ENCODE assay signal across 20 mouse cellular contexts in genomic region chr4:41499619-41500018, GRCm38 (mm10). TPM values are rescaled to one million over a fixed set of nuclear protein-coding genes. Genes with fewer than 3 reads are reported as not detected.
DNase-seq lines count a peak whose midpoint lies in the region; ATAC-seq and TF ChIP-seq lines count a peak whose summit lies in the region.
"Had no signal": no experiment of that assay in that cellular context is flagged by ENCODE, and none has a peak within 500 bp of the region (broad histone marks: within the 10 kb centered on the region; RNA-seq: fewer than 3 reads in every experiment).

No protein-coding gene starts in this region.

- H3K9me3 ChIP-seq in embryonic facial prominence, embryonic 13.5 days: no peaks in the 10 kb centered on the region
- H3K9me3 ChIP-seq in embryonic facial prominence, embryonic 10.5 days: peaks cover 3% of the 10 kb centered on the region; the same call in 1 of the 2 replicates
- no peaks in the 10 kb centered on the region for H3K9me3 ChIP-seq in hindbrain, embryonic 12.5 days (replicated peaks)
- H3K9me3 ChIP-seq in hindbrain, embryonic 10.5 days: no peaks in the 10 kb centered on the region
- no peaks in the 10 kb centered on the region for H3K9me3 ChIP-seq in midbrain, embryonic 13.5 days
- H3K9me3 ChIP-seq in midbrain, embryonic 16.5 days (replicated peaks; ENCODE audit: control insufficient read depth, low read length, poor library complexity, severe bottlenecking): no peaks in the 10 kb centered on the region
- no peaks in the 10 kb centered on the region for H3K9me3 ChIP-seq in midbrain, postnatal 0 days (ENCODE audit: low read length)
- H3K9me3 ChIP-seq: embryonic facial prominence, embryonic 15.5 days; heart, embryonic 10.5 days; liver, embryonic 13.5 days; lung, embryonic 15.5 days had no signal

- no peak overlapping the region; the same call in 1 of the 2 replicates for H3K4me2 ChIP-seq in embryonic facial prominence, embryonic 13.5 days
- no peak overlapping the region for H3K4me2 ChIP-seq in hindbrain, embryonic 12.5 days (replicated peaks)
- H3K4me2 ChIP-seq in midbrain, embryonic 13.5 days (replicated peaks): 0 out of 2 replicates have a peak overlapping the region, but pooled peaks have one; percentile 59
- H3K4me2 ChIP-seq in midbrain, embryonic 16.5 days (ENCODE audit: low read length): no peak overlapping the region; the same call in 1 of the 2 replicates
- peak overlapping the region; percentile 48; the same call in 1 of the 2 replicates for H3K4me2 ChIP-seq in midbrain, postnatal 0 days (ENCODE audit: low read depth, low read length, poor library complexity, severe bottlenecking)

- peaks cover 40% of the 10 kb centered on the region for H3K4me1 ChIP-seq in embryonic facial prominence, embryonic 13.5 days
- H3K4me1 ChIP-seq in embryonic facial prominence, embryonic 10.5 days: peaks cover 41% of the 10 kb centered on the region
- peaks cover 40% of the 10 kb centered on the region for H3K4me1 ChIP-seq in hindbrain, embryonic 12.5 days
- H3K4me1 ChIP-seq in hindbrain, embryonic 10.5 days (replicated peaks): peaks cover 43% of the 10 kb centered on the region
- peaks cover 40% of the 10 kb centered on the region for H3K4me1 ChIP-seq in midbrain, embryonic 13.5 days (replicated peaks)
- peaks cover 13% of the 10 kb centered on the region; the same call in 1 of the 2 replicates for H3K4me1 ChIP-seq in midbrain, embryonic 16.5 days (ENCODE audit: control insufficient read depth, insufficient read depth, low read length)
- peaks cover 12% of the 10 kb centered on the region; the same call in 1 of the 2 replicates for H3K4me1 ChIP-seq in midbrain, postnatal 0 days (ENCODE audit: insufficient read depth, low read length)

- TF ChIP-seq CTCF in midbrain, postnatal 0 days (IDR thresholded peaks at IDR 0.05): no peak

- WGBS in embryonic facial prominence, embryonic 13.5 days: 62% methylated on average over 8 of the region's 8 CpGs
- WGBS in embryonic facial prominence, embryonic 10.5 days: 56% methylated on average over 8 of the region's 8 CpGs
- 58% methylated on average over 8 of the region's 8 CpGs for WGBS in hindbrain, embryonic 12.5 days
- 54% methylated on average over 8 of the region's 8 CpGs for WGBS in hindbrain, embryonic 10.5 days
- WGBS in midbrain, embryonic 13.5 days: 56% methylated on average over 8 of the region's 8 CpGs
- 54% methylated on average over 8 of the region's 8 CpGs for WGBS in midbrain, embryonic 16.5 days
- 63% methylated on average over 8 of the region's 8 CpGs for WGBS in midbrain, postnatal 0 days

- peak overlapping the region; percentile 41; the same call in 1 of the 2 replicates for H3K4me3 ChIP-seq in embryonic facial prominence, embryonic 13.5 days
- H3K4me3 ChIP-seq in embryonic facial prominence, embryonic 10.5 days: no peak overlapping the region
- 0 out of 2 replicates have a peak overlapping the region, but pooled peaks have one; percentile 33 for H3K4me3 ChIP-seq in hindbrain, embryonic 12.5 days
- no peak overlapping the region for H3K4me3 ChIP-seq in hindbrain, embryonic 10.5 days
- 0 out of 2 replicates have a peak overlapping the region, but pooled peaks have one; percentile 25 for H3K4me3 ChIP-seq in midbrain, embryonic 13.5 days (replicated peaks)
- H3K4me3 ChIP-seq in midbrain, embryonic 16.5 days (ENCODE audit: low read depth, low read length): no peak overlapping the region
- H3K4me3 ChIP-seq in midbrain, postnatal 0 days (ENCODE audit: low read depth, low read length): 0 out of 2 replicates have a peak overlapping the region, but pooled peaks have one; percentile 23

- H3K36me3 ChIP-seq in embryonic facial prominence, embryonic 13.5 days: peaks cover 5% of the 10 kb centered on the region; the same call in 1 of the 2 replicates
- H3K36me3 ChIP-seq in embryonic facial prominence, embryonic 10.5 days (replicated peaks): no peaks in the 10 kb centered on the region
- no peaks in the 10 kb centered on the region for H3K36me3 ChIP-seq in hindbrain, embryonic 12.5 days
- peaks cover 16% of the 10 kb centered on the region; the same call in 1 of the 2 replicates for H3K36me3 ChIP-seq in hindbrain, embryonic 10.5 days
- H3K36me3 ChIP-seq in midbrain, embryonic 13.5 days: no peaks in the 10 kb centered on the region
- no peaks in the 10 kb centered on the region; the same call in 1 of the 2 replicates for H3K36me3 ChIP-seq in midbrain, embryonic 16.5 days (ENCODE audit: control insufficient read depth, insufficient read depth, low read length)
- no peaks in the 10 kb centered on the region for H3K36me3 ChIP-seq in midbrain, postnatal 0 days (ENCODE audit: insufficient read depth, low read length)
- H3K36me3 ChIP-seq: embryonic facial prominence, embryonic 15.5 days; heart, embryonic 10.5 days; liver, embryonic 13.5 days; lung, embryonic 15.5 days had no signal

- H3K27me3 ChIP-seq in embryonic facial prominence, embryonic 13.5 days: peaks cover 76% of the 10 kb centered on the region
- peaks cover 85% of the 10 kb centered on the region for H3K27me3 ChIP-seq in embryonic facial prominence, embryonic 10.5 days (replicated peaks; ENCODE audit: low read depth, poor library complexity, severe bottlenecking)
- H3K27me3 ChIP-seq in hindbrain, embryonic 12.5 days: peaks cover 73% of the 10 kb centered on the region
- H3K27me3 ChIP-seq in hindbrain, embryonic 10.5 days (ENCODE audit: insufficient read depth, poor library complexity, severe bottlenecking): peaks cover 81% of the 10 kb centered on the region
- H3K27me3 ChIP-seq in midbrain, embryonic 13.5 days: peaks cover 69% of the 10 kb centered on the region
- H3K27me3 ChIP-seq in midbrain, embryonic 16.5 days (ENCODE audit: control insufficient read depth, insufficient read depth, low read depth, low read length): peaks cover 49% of the 10 kb centered on the region
- peaks cover 27% of the 10 kb centered on the region; the same call in 1 of the 2 replicates for H3K27me3 ChIP-seq in midbrain, postnatal 0 days (ENCODE audit: insufficient read depth, low read length)

- ATAC-seq in embryonic facial prominence, embryonic 13.5 days (ENCODE audit: insufficient number of reproducible peaks, insufficient read depth, low FRiP score, low TSS enrichment, low read depth): no peak
- ATAC-seq in hindbrain, embryonic 12.5 days (ENCODE audit: low FRiP score): no peak
- ATAC-seq in midbrain, embryonic 13.5 days: no peak
- ATAC-seq in midbrain, embryonic 16.5 days: no peak
- ATAC-seq in midbrain, postnatal 0 days (ENCODE audit: low FRiP score): no peak
- ATAC-seq: activated CD4-positive, CD25-positive, alpha-beta regulatory T cell, adult 4 months; inflammation-experienced regulatory T-cells, adult 6 months had no signal

- no peak for DNase-seq in embryonic facial prominence, embryonic 10.5 days (ENCODE audit: low spot score)
- DNase-seq in hindbrain, embryonic 10.5 days (ENCODE audit: low spot score): no peak
- DNase-seq in midbrain, postnatal 0 days (ENCODE audit: low spot score): peak; percentile 47
- DNase-seq in right cerebral cortex, postnatal 10 days (ENCODE audit: low spot score in 2 of 2): no peak
- DNase-seq: cerebellum, adult 9-11 months; gastrocnemius, postnatal 25 days; layer of hippocampus, adult 9-11 months; liver, embryonic 13.5 days; right cerebral cortex, postnatal 25 days had no signal

- no peak overlapping the region for H3K27ac ChIP-seq in embryonic facial prominence, embryonic 13.5 days
- H3K27ac ChIP-seq in embryonic facial prominence, embryonic 10.5 days (replicated peaks): no peak overlapping the region
- no peak overlapping the region for H3K27ac ChIP-seq in hindbrain, embryonic 12.5 days
- H3K27ac ChIP-seq in hindbrain, embryonic 10.5 days: no peak overlapping the region
- H3K27ac ChIP-seq in midbrain, embryonic 13.5 days: no peak overlapping the region
- no peak overlapping the region for H3K27ac ChIP-seq in midbrain, embryonic 16.5 days (ENCODE audit: low read length)
- peak overlapping the region; percentile 47; the same call in 1 of the 2 replicates for H3K27ac ChIP-seq in midbrain, postnatal 0 days (ENCODE audit: low read depth, low read length)
- H3K27ac ChIP-seq: embryonic facial prominence, embryonic 15.5 days; heart, embryonic 10.5 days; liver, embryonic 13.5 days; lung, embryonic 15.5 days; macrophage had no signal

- no peak overlapping the region for H3K9ac ChIP-seq in embryonic facial prominence, embryonic 13.5 days
- H3K9ac ChIP-seq in hindbrain, embryonic 12.5 days: no peak overlapping the region
- H3K9ac ChIP-seq in midbrain, embryonic 13.5 days (replicated peaks): no peak overlapping the region
- H3K9ac ChIP-seq in midbrain, embryonic 16.5 days (ENCODE audit: low read depth, low read length): no peak overlapping the region
- no peak overlapping the region for H3K9ac ChIP-seq in midbrain, postnatal 0 days (replicated peaks; ENCODE audit: low read length, poor library complexity, severe bottlenecking)
- H3K9ac ChIP-seq: embryonic facial prominence, embryonic 15.5 days; liver, embryonic 13.5 days; lung, embryonic 15.5 days had no signal

RNA-seq across cellular contexts. Expression of gene AI464131, which starts 3.3 kb away (rescaled TPM):
- 8.3 and 12.2 TPM in 2 replicates for polyA plus RNA-seq in embryonic facial prominence, embryonic 13.5 days (2015; fragmentation: Nextera tagmentation; extraction: Ambion mirVana)
- polyA plus RNA-seq in embryonic facial prominence, embryonic 10.5 days (2016; fragmentation: Nextera tagmentation; extraction: Ambion mirVana): 5.7 and 8.9 TPM in 2 replicates
- polyA plus RNA-seq in hindbrain, embryonic 12.5 days (2016; fragmentation: Nextera tagmentation; extraction: Ambion mirVana): 10.1 and 11.9 TPM in 2 replicates
- polyA plus RNA-seq in hindbrain, embryonic 10.5 days (2016; fragmentation: Nextera tagmentation; extraction: Ambion mirVana): 7.4 and 9.1 TPM in 2 replicates
- 5.5 and 5.7 TPM in 2 replicates for polyA plus RNA-seq in midbrain, embryonic 13.5 days (2015; fragmentation: Nextera tagmentation; extraction: Ambion mirVana)
- polyA plus RNA-seq in midbrain, embryonic 16.5 days (2015; fragmentation: Nextera tagmentation; extraction: Ambion mirVana): 7.4 and 11.6 TPM in 2 replicates
- total RNA-seq in midbrain, postnatal 0 days (2014; rRNA removed): 40.5 and 46.0 TPM in 2 replicates
- polyA plus RNA-seq in midbrain, postnatal 0 days (2015; fragmentation: Nextera tagmentation; extraction: Ambion mirVana): 15.7 and 18.1 TPM in 2 replicates
- total RNA-seq: neutrophil, adult 5-6 weeks had no signal
- polyA plus RNA-seq: activated CD4-positive, CD25-positive, alpha-beta regulatory T cell, adult 4 months; inflammation-experienced regulatory T-cells, adult 6 months had no signal

RNA-seq across cellular contexts. Expression of gene 1110017D15Rik, which starts 17.5 kb away (rescaled TPM):
- 3.2 and 5.7 TPM in 2 replicates for polyA plus RNA-seq in embryonic facial prominence, embryonic 13.5 days (2015; fragmentation: Nextera tagmentation; extraction: Ambion mirVana)
- polyA plus RNA-seq in embryonic facial prominence, embryonic 10.5 days (2016; fragmentation: Nextera tagmentation; extraction: Ambion mirVana): 5.3 and 6.1 TPM in 2 replicates
- 11.3 and 12.9 TPM in 2 replicates for polyA plus RNA-seq in hindbrain, embryonic 12.5 days (2016; fragmentation: Nextera tagmentation; extraction: Ambion mirVana)
- polyA plus RNA-seq in hindbrain, embryonic 10.5 days (2016; fragmentation: Nextera tagmentation; extraction: Ambion mirVana): 8.1 and 14.7 TPM in 2 replicates
- polyA plus RNA-seq in midbrain, embryonic 13.5 days (2015; fragmentation: Nextera tagmentation; extraction: Ambion mirVana): 8.3 and 8.5 TPM in 2 replicates
- polyA plus RNA-seq in midbrain, embryonic 16.5 days (2015; fragmentation: Nextera tagmentation; extraction: Ambion mirVana): 15.1 and 18.5 TPM in 2 replicates
- total RNA-seq in midbrain, postnatal 0 days (2014; rRNA removed): 10.9 and 11.8 TPM in 2 replicates
- 18.1 and 20.7 TPM in 2 replicates for polyA plus RNA-seq in midbrain, postnatal 0 days (2015; fragmentation: Nextera tagmentation; extraction: Ambion mirVana)
- total RNA-seq: gastrocnemius, postnatal 25 days; neutrophil, adult 5-6 weeks had no signal
- polyA plus RNA-seq: activated CD4-positive, CD25-positive, alpha-beta regulatory T cell, adult 4 months; inflammation-experienced regulatory T-cells, adult 6 months; liver, embryonic 13.5 days had no signal

RNA-seq across cellular contexts. Expression of gene Nudt2, which starts 34.7 kb away (rescaled TPM):
- polyA plus RNA-seq in embryonic facial prominence, embryonic 13.5 days (2015; fragmentation: Nextera tagmentation; extraction: Ambion mirVana): 49.5 and 54.1 TPM in 2 replicates
- 55.4 and 61.4 TPM in 2 replicates for polyA plus RNA-seq in embryonic facial prominence, embryonic 10.5 days (2016; fragmentation: Nextera tagmentation; extraction: Ambion mirVana)
- polyA plus RNA-seq in hindbrain, embryonic 12.5 days (2016; fragmentation: Nextera tagmentation; extraction: Ambion mirVana): 56.9 and 59.5 TPM in 2 replicates
- polyA plus RNA-seq in hindbrain, embryonic 10.5 days (2016; fragmentation: Nextera tagmentation; extraction: Ambion mirVana): 57.6 and 73.0 TPM in 2 replicates
- polyA plus RNA-seq in midbrain, embryonic 13.5 days (2015; fragmentation: Nextera tagmentation; extraction: Ambion mirVana): 62.0 and 62.7 TPM in 2 replicates
- 70.6 and 80.8 TPM in 2 replicates for polyA plus RNA-seq in midbrain, embryonic 16.5 days (2015; fragmentation: Nextera tagmentation; extraction: Ambion mirVana)
- 28.3 and 41.0 TPM in 2 replicates for total RNA-seq in midbrain, postnatal 0 days (2014; rRNA removed)
- polyA plus RNA-seq in midbrain, postnatal 0 days (2015; fragmentation: Nextera tagmentation; extraction: Ambion mirVana): 70.7 and 79.9 TPM in 2 replicates

RNA-seq across cellular contexts. Expression of gene Kif24, which starts 34.9 kb away (rescaled TPM):
- 7.6 and 9.6 TPM in 2 replicates for polyA plus RNA-seq in embryonic facial prominence, embryonic 13.5 days (2015; fragmentation: Nextera tagmentation; extraction: Ambion mirVana)
- 13.7 and 15.1 TPM in 2 replicates for polyA plus RNA-seq in embryonic facial prominence, embryonic 10.5 days (2016; fragmentation: Nextera tagmentation; extraction: Ambion mirVana)
- polyA plus RNA-seq in hindbrain, embryonic 12.5 days (2016; fragmentation: Nextera tagmentation; extraction: Ambion mirVana): 9.5 and 9.6 TPM in 2 replicates
- 13.7 and 14.6 TPM in 2 replicates for polyA plus RNA-seq in hindbrain, embryonic 10.5 days (2016; fragmentation: Nextera tagmentation; extraction: Ambion mirVana)
- polyA plus RNA-seq in midbrain, embryonic 13.5 days (2015; fragmentation: Nextera tagmentation; extraction: Ambion mirVana): 5.2 and 6.3 TPM in 2 replicates
- polyA plus RNA-seq in midbrain, embryonic 16.5 days (2015; fragmentation: Nextera tagmentation; extraction: Ambion mirVana): 2.5 and 3.0 TPM in 2 replicates
- total RNA-seq in midbrain, postnatal 0 days (2014; rRNA removed): 2.7 and 4.9 TPM in 2 replicates
- polyA plus RNA-seq in midbrain, postnatal 0 days (2015; fragmentation: Nextera tagmentation; extraction: Ambion mirVana): 1.4 TPM in 2 replicates

Comparison
In these comparisons a context has a peak if more than half of its experiments do, and no peak if none do; other contexts are left out.
1. H3K4me2 ChIP-seq: peak in midbrain, embryonic 13.5 days (single experiment) and midbrain, postnatal 0 days (single experiment); none in embryonic facial prominence, embryonic 13.5 days (single experiment), hindbrain, embryonic 12.5 days (single experiment) and midbrain, embryonic 16.5 days (single experiment).
2. H3K4me3 ChIP-seq: peak in embryonic facial prominence, embryonic 13.5 days (single experiment), hindbrain, embryonic 12.5 days (single experiment), midbrain, embryonic 13.5 days (single experiment) and midbrain, postnatal 0 days (single experiment); none in embryonic facial prominence, embryonic 10.5 days (single experiment), hindbrain, embryonic 10.5 days (single experiment) and midbrain, embryonic 16.5 days (single experiment).